Mouse (Mus musculus) E14TG2a.4 (cell line): ENCODE results near the gene Atp6v0a2.

Experiments used
- H3K27me3 ChIP-seq: 2 replicates; pipeline ENCODE4 v1.6.1; 2014; ENCODE audit warnings: low read length, control low read depth; ENCODE audit not compliant: insufficient read depth
- H3K36me3 ChIP-seq: 2 replicates; pipeline ENCODE4 v1.6.1; 2014; ENCODE audit warnings: low read length, control low read depth; ENCODE audit not compliant: insufficient read depth
- H3K4me1 ChIP-seq: replicated peaks from 2 replicates; pipeline ENCODE4 v1.6.1; 2014; ENCODE audit warnings: low read depth, low read length, control low read depth
- H3K4me3 ChIP-seq: replicated peaks from 2 replicates; pipeline ENCODE4 v1.5.1; 2014; ENCODE audit warnings: mild to moderate bottlenecking, low read length
- H3K9me3 ChIP-seq: 2 replicates; pipeline ENCODE4 v1.6.1; 2014; ENCODE audit warnings: low read length, control low read depth
- CTCF ChIP-seq: conservative IDR thresholded peaks from 2 replicates; pipeline ENCODE4 v1.5.1; 2014; ENCODE audit warnings: low read length
- NANOG ChIP-seq: IDR thresholded peaks from 2 replicates; pipeline ENCODE4 v1.6.1; 2014; ENCODE audit warnings: borderline replicate concordance, low read length, mixed read lengths
- POU5F1 ChIP-seq: IDR thresholded peaks from 2 replicates; pipeline ENCODE4 v1.6.1; 2014; ENCODE audit warnings: low read length, borderline replicate concordance

Atp6v0a2 gene

GRCm38 (mm10) chr5:124748296-124748695, 119.9 kb downstream of the Atp6v0a2 start:
- H3K4me1 ChIP-seq: no peaks in the 10 kb centered on the region; the same call in 1 of the 2 replicates
- peaks cover 5% of the 10 kb centered on the region for H3K27me3 ChIP-seq
- TF ChIP-seq CTCF: no peak
- TF ChIP-seq NANOG: no peak
- TF ChIP-seq POU5F1: no peak
- H3K9me3 ChIP-seq: no peaks in the 10 kb centered on the region
- H3K36me3 ChIP-seq: no peaks in the 10 kb centered on the region
- peak overlapping the region; percentile 52 for H3K4me3 ChIP-seq

GRCm38 (mm10) chr5:124751656-124752055, 123.3 kb downstream of the Atp6v0a2 start:
- Histone ChIP-seq H3K36me3 (no peaks in the 10 kb centered on the region), H3K4me3 (no peak overlapping the region), H3K4me1 (peaks cover 6% of the 10 kb centered on the region), H3K9me3 (no peaks in the 10 kb centered on the region), H3K27me3 (peaks cover 5% of the 10 kb centered on the region)
- no peak for TF ChIP-seq POU5F1
- TF ChIP-seq CTCF: no peak
- no peak for TF ChIP-seq NANOG

GRCm38 (mm10) chr5:124761011-124761410, 132.6 kb downstream of the Atp6v0a2 start:
- Histone ChIP-seq H3K36me3 (no peaks in the 10 kb centered on the region), H3K4me1 (peaks cover 12% of the 10 kb centered on the region), H3K4me3 (no peak overlapping the region), H3K9me3 (peaks cover 6% of the 10 kb centered on the region), H3K27me3 (peaks cover 5% of the 10 kb centered on the region; the same call in 1 of the 2 replicates)
- peak; percentile 88 for TF ChIP-seq CTCF
- TF ChIP-seq NANOG: no peak
- no peak for TF ChIP-seq POU5F1

- no peak overlapping the region for H3K4me3 ChIP-seq
- peaks cover 5% of the 10 kb centered on the region; the same call in 1 of the 2 replicates for H3K27me3 ChIP-seq
- peaks cover 6% of the 10 kb centered on the region for H3K9me3 ChIP-seq
- no peak for TF ChIP-seq POU5F1
- peak; percentile 70 for TF ChIP-seq CTCF
- H3K36me3 ChIP-seq: no peaks in the 10 kb centered on the region
- peaks cover 12% of the 10 kb centered on the region for H3K4me1 ChIP-seq
Measured at GRCm38 (mm10) chr5:124761787-124762186, 133.4 kb downstream of the Atp6v0a2 start.
